Mouse (Mus musculus) forebrain, embryonic 15.5 days (tissue): Measurements from ENCODE around the gene Trappc10. TPM values are rescaled to one million over a fixed set of nuclear protein-coding genes. Genes with fewer than 3 reads are reported as not detected.

Source experiments
- ATAC-seq: fragments of 200-750 bp; cut with Nextera tagmentation; replicated peaks from 2 replicates; pipeline ENCODE4 v1.8.0; 2017; ENCODE audit warnings: mild to moderate bottlenecking, moderate TSS enrichment, moderate library complexity
- H3K27ac ChIP-seq: fragments of 300-500 bp; sonication (generic); replicated peaks from 2 replicates; pipeline ENCODE4 v1.5.1; 2015; ENCODE audit warnings: mild to moderate bottlenecking, inconsistent platforms
- H3K27me3 ChIP-seq: fragments of 300-500 bp; sonication (generic); 2 replicates; pipeline ENCODE4 v1.6.1; 2015; ENCODE audit warnings: inconsistent platforms
- H3K36me3 ChIP-seq: fragments of 300-500 bp; sonication (generic); 2 replicates; pipeline ENCODE4 v1.6.1; 2015; ENCODE audit warnings: mild to moderate bottlenecking, inconsistent platforms
- H3K4me1 ChIP-seq: fragments of 300-500 bp; sonication (generic); 2 replicates; pipeline ENCODE4 v1.6.1; 2015; ENCODE audit warnings: inconsistent platforms
- H3K4me2 ChIP-seq: fragments of 300-500 bp; sonication (generic); replicated peaks from 2 replicates; pipeline ENCODE4 v1.6.1; 2015; ENCODE audit warnings: mild to moderate bottlenecking, inconsistent platforms
- H3K4me3 ChIP-seq: fragments of 300-500 bp; sonication (generic); 2 replicates; pipeline ENCODE4 v1.5.1; 2015; ENCODE audit warnings: mild to moderate bottlenecking, inconsistent platforms
- H3K9ac ChIP-seq: fragments of 300-500 bp; sonication (generic); replicated peaks from 2 replicates; pipeline ENCODE4 v1.6.1; 2015; ENCODE audit warnings: mild to moderate bottlenecking, inconsistent platforms
- H3K9me3 ChIP-seq: fragments of 300-500 bp; sonication (generic); 2 replicates; pipeline ENCODE4 v1.6.1; 2016; ENCODE audit warnings: inconsistent platforms
- WGBS: fragments of 180-500 bp; shearing (Covaris S2); methylation state at CpG from one replicate; pipeline ENCODE4 v1.1.7; 2015; ENCODE audit warnings: mixed read lengths; 5-methylcytosine and 5-hydroxymethylcytosine counted together
- polyA plus RNA-seq: library from polyadenylated mRNA; unstranded; fragments of >200 nt; fragmentation: Nextera tagmentation; extraction: Ambion mirVana; gene quantifications from 2 replicates; pipeline ENCODE4 v1.2.1, GENCODE M21; 2015

The Trappc10 gene
- polyA plus RNA-seq, 1 experiment from 2014 or later = 27.2 TPM

DNA sequence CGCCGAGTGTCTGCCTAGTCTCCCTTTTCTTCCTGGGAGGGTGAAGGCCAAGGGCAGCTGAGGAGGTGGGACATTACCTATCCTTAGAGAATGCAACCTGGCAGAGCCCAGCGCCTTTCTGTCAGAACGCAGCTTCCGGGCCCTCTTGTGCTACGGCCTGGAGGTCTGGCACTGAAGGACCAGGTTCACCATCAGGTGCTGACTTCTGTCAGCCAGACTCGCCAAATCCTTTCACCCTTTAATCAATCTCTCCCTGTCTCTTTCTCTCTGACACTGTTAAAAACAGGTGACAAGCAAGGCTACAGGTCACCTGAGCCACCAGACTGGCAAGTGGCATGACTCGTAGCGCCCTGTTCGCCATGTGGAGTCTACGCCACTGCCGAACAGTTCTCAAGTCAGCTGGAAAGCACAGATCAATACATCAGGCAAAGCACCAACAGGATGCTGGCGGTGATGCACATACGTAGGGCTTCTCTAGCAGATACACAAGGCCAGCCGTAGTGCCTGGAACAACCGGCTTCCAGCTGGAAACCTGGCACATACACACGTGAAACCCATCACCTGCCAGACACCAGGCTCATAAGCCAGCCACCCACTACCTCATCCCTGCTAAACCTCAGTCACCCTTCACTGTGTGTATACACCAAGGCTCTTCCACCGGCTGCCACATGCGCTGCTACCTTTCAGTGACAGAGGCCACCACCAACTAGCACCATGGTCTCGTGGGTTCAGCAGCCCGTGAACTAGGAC lies 79.0 kb downstream of the Trappc10 start:
- H3K4me2 ChIP-seq = no peak overlapping the region
- WGBS = 91% methylated on average over 21 of the region's 21 CpGs
- H3K4me3 ChIP-seq = no peak overlapping the region
- H3K36me3 ChIP-seq = peaks cover 12% of the 10 kb centered on the region; the same call in 1 of the 2 replicates
- no peaks in the 10 kb centered on the region for H3K9me3 ChIP-seq
- no peaks in the 10 kb centered on the region for H3K27me3 ChIP-seq
- no peak overlapping the region for H3K9ac ChIP-seq
- H3K27ac ChIP-seq = no peak overlapping the region
- no peak for ATAC-seq
- peaks cover 24% of the 10 kb centered on the region for H3K4me1 ChIP-seq

DNA sequence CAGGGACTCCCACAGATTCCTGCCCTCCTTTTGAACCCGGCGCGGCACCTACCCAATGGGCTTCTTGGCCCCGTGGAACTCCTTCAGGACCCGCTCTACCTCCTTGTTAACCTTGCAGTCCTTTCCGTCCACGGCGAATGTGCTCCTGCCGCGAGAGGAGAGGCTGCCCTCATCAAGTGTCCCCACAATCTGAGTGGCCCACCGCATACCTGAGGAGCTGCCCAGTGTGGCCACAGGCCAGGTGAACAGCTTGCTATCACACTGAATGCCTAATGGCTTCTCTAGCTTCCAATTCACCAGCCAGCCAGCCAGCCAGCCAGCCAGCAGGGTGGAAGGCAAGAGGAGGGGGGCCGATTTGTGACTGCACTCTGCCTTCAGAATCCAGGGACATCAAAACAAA lies 79.7 kb downstream of the Trappc10 start:
- 91% methylated on average over 12 of the region's 12 CpGs for WGBS
- H3K4me2 ChIP-seq = no peak overlapping the region
- no peak overlapping the region for H3K4me3 ChIP-seq
- H3K9me3 ChIP-seq = no peaks in the 10 kb centered on the region
- no peaks in the 10 kb centered on the region for H3K27me3 ChIP-seq
- H3K27ac ChIP-seq = no peak overlapping the region
- ATAC-seq = no peak
- H3K4me1 ChIP-seq = peaks cover 21% of the 10 kb centered on the region
- peaks cover 12% of the 10 kb centered on the region; the same call in 1 of the 2 replicates for H3K36me3 ChIP-seq
- H3K9ac ChIP-seq = no peak overlapping the region

DNA sequence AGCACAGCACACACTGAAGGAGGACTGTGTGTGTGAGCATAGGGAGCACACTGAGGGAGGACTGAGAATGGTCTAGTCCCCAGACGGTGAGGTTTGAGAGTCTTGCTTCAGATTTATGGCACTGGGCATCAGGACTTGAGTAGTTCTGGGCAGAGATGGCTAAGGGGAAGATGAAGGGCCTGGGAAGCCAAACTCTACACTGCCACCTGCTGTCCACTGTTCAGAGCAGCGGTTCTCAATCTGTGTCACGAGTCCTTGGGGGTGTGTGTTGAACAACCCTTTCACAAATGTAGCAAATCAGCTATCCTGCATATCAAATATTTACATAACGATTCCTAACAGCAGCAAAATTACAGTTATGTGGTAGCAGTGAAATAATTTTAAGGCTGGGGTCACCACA lies 80.5 kb downstream of the Trappc10 start:
- H3K9ac ChIP-seq = no peak overlapping the region
- no peaks in the 10 kb centered on the region for H3K9me3 ChIP-seq
- H3K4me3 ChIP-seq = no peak overlapping the region
- 31% methylated on average over 4 of the region's 4 CpGs for WGBS
- H3K27me3 ChIP-seq = no peaks in the 10 kb centered on the region
- H3K36me3 ChIP-seq = peaks cover 12% of the 10 kb centered on the region; the same call in 1 of the 2 replicates
- H3K27ac ChIP-seq = no peak overlapping the region
- ATAC-seq = no peak
- peaks cover 25% of the 10 kb centered on the region for H3K4me1 ChIP-seq
- H3K4me2 ChIP-seq = no peak overlapping the region

DNA sequence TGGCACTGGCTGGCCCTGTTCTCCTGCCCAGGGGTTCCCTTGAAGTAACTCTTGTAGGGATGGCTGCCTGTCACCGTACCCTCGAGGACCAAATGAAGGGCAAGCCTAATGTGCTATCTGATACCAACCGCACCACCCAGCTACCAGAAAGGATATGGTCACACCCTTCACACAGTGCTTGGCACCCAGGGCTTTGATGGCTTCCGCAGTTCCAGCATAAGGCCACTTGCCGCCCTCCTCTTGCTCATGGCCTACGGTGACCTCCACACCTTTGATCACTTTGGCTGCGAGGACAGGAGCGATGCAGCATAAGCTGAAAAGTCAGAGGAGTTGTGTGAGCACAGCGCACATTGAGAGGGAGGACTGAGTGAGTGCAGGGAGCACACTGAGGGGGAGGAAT lies 81.2 kb downstream of the Trappc10 start:
- Histone ChIP-seq H3K4me2 (no peak overlapping the region), H3K9me3 (no peaks in the 10 kb centered on the region), H3K9ac (no peak overlapping the region), H3K4me3 (no peak overlapping the region), H3K27me3 (no peaks in the 10 kb centered on the region), H3K27ac (no peak overlapping the region), H3K36me3 (peaks cover 12% of the 10 kb centered on the region; the same call in 1 of the 2 replicates), H3K4me1 (peaks cover 18% of the 10 kb centered on the region)
- WGBS = 94% methylated on average over 9 of the region's 9 CpGs
- ATAC-seq = no peak

DNA sequence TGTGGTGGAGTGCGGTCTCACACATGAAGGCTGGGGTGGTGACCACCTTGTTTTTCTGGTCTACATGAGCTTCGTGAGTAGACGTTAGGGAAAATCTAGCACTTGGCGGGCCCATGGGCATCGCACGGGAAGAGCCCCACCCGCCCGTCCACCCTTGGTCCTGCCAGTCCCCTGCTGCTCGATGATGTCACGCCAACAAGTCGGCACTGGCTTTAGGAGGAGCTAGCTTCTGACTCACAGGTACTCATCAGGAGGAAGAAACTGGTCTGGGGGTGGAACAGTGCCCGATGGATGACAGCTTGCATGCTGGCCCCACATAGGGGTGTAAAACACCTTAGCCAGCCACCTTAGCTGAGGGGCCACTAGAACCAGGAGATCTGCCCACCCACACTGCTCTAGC lies 81.8 kb downstream of the Trappc10 start:
- no peak overlapping the region for H3K4me3 ChIP-seq
- WGBS = 95% methylated on average over 12 of the region's 12 CpGs
- ATAC-seq = no peak
- no peak overlapping the region for H3K9ac ChIP-seq
- no peaks in the 10 kb centered on the region for H3K9me3 ChIP-seq
- H3K27ac ChIP-seq = no peak overlapping the region
- no peak overlapping the region for H3K4me2 ChIP-seq
- peaks cover 12% of the 10 kb centered on the region; the same call in 1 of the 2 replicates for H3K36me3 ChIP-seq
- H3K27me3 ChIP-seq = no peaks in the 10 kb centered on the region
- peaks cover 14% of the 10 kb centered on the region for H3K4me1 ChIP-seq

DNA sequence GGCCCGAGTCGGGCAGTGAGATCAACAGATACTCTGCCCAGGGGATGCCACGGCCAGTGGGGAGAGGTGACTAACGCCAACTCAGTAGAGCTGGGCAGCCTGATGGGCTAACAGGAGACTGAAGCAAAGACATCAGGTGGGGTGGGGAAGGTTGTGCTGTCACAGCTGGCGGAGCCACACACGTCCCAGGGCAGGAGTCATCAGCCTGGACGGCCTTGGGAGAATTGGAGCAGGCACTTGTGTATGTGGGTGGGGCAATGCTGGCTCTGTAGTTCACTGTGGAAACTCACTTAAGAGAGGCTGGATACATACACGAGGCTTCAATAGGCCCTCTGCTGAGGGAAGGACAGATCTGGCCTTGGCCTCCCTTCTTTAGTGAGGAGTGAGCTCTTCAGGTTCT lies 83.3 kb downstream of the Trappc10 start:
- no peak overlapping the region for H3K9ac ChIP-seq
- H3K27me3 ChIP-seq = no peaks in the 10 kb centered on the region
- no peak for ATAC-seq
- no peak overlapping the region for H3K4me3 ChIP-seq
- 83% methylated on average over 8 of the region's 8 CpGs for WGBS
- H3K27ac ChIP-seq = no peak overlapping the region
- H3K4me2 ChIP-seq = no peak overlapping the region
- peaks cover 12% of the 10 kb centered on the region; the same call in 1 of the 2 replicates for H3K36me3 ChIP-seq
- H3K9me3 ChIP-seq = no peaks in the 10 kb centered on the region
- peaks cover 9% of the 10 kb centered on the region for H3K4me1 ChIP-seq

DNA sequence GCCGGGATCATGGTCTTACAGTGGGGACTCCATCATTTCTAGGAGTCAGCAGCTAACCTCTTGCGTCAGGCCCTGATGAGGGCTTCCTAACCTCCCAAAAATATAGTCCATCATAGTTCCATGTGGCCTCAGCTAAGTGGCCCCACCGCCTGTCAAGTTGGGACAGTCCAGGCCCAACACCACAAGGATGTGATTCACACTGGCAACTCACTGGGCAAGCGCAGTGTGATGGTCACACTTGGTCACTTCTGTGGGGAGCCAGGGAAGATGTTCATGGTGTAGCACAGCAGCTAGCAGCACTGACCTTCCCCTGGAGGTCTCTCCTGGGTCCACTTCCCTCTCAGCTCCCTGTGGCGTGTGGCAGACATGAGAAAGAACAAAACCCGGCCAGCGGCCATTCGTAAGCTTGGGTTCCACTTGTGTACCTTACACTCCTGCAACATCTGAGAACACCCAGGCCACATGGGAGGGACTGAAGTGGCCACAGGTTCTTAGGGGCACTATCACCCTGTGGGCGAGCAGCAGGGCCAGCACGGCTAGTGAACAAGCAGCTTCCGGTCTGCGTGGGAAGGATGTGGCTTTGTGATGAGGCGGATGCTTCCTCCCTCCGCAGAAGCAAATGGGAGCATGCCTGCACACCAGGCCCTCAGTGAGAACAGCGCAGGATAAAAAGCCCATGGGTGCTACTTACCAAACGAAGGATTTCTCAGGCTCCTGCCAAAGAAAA lies 83.9 kb downstream of the Trappc10 start:
- Histone ChIP-seq H3K9me3 (no peaks in the 10 kb centered on the region), H3K4me2 (no peak overlapping the region), H3K9ac (no peak overlapping the region), H3K36me3 (peaks cover 12% of the 10 kb centered on the region; the same call in 1 of the 2 replicates), H3K4me3 (no peak overlapping the region), H3K4me1 (peaks cover 9% of the 10 kb centered on the region), H3K27ac (no peak overlapping the region), H3K27me3 (no peaks in the 10 kb centered on the region)
- ATAC-seq = 0 out of 2 replicates have a peak, but pooled peaks have one; percentile 11
- 88% methylated on average over 16 of the region's 16 CpGs for WGBS

DNA sequence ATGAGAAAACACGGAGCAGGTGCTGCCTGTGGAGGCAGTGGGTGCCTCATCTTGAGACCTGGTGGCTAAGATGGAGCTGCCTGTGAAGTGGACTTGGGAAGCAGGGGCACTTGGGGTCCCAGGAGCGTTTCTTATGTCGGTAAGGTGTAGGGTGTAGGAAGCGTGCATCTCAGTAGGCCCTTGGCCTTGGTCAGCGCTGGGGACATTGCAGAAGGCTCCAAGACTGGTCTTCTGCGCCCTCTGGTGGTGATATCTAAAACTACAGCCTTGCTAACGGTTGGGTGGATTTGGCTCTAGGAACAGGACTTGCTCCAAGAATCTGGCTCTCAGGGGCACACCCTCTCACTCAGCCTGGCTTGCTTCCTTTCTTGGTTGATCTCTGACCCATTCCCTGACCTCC lies 84.5 kb downstream of the Trappc10 start:
- no peak overlapping the region for H3K27ac ChIP-seq
- WGBS = 4% methylated on average over 7 of the region's 7 CpGs
- peaks cover 12% of the 10 kb centered on the region; the same call in 1 of the 2 replicates for H3K36me3 ChIP-seq

DNA sequence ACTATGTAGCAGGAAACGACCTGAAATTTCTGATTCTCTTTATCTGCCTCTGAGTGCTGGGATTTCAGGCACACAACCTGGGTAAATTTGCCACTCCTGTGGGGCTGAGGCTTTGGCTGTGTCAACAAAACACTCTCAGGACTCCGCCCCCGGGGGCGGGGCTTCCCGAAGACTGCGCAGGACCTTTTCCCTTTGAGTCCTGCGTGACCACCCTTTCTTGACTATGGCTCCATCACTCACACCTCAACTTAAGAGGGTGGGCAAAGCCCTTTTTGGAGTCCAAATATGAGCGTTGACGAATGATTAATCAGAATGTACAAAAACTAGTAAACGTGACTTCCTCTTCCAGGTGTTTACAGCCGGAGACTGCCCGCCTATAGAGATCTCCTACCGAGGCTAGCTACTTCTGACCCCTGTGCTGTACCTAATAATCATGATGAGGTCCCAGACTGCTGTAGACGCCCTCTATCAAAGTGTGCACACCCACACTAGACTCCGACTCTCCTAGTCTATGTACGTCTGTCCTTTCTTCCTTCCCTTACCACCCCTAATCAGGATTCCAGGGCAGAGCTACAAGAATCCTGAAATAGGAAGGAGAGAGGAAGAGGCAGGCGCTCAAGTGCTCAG lies 85.1 kb downstream of the Trappc10 start:
- Histone ChIP-seq H3K36me3 (peaks cover 12% of the 10 kb centered on the region; the same call in 1 of the 2 replicates), H3K4me2 (peak overlapping the region; percentile 36), H3K9me3 (no peaks in the 10 kb centered on the region), H3K27ac (no peak overlapping the region), H3K9ac (no peak overlapping the region), H3K4me1 (peaks cover 9% of the 10 kb centered on the region), H3K4me3 (0 out of 2 replicates have a peak overlapping the region, but pooled peaks have one; percentile 8), H3K27me3 (no peaks in the 10 kb centered on the region)
- peak; percentile 12 for ATAC-seq
- 15% methylated on average over 17 of the region's 17 CpGs for WGBS

More for the DNA sequence above, 84.5 kb downstream of the Trappc10 start:
- H3K27me3 ChIP-seq = no peaks in the 10 kb centered on the region
- H3K4me1 ChIP-seq = peaks cover 9% of the 10 kb centered on the region
- H3K4me3 ChIP-seq = no peak overlapping the region
- H3K9ac ChIP-seq = no peak overlapping the region
- peak; percentile 82 for ATAC-seq
- no peaks in the 10 kb centered on the region for H3K9me3 ChIP-seq
- peak overlapping the region; percentile 36 for H3K4me2 ChIP-seq

DNA sequence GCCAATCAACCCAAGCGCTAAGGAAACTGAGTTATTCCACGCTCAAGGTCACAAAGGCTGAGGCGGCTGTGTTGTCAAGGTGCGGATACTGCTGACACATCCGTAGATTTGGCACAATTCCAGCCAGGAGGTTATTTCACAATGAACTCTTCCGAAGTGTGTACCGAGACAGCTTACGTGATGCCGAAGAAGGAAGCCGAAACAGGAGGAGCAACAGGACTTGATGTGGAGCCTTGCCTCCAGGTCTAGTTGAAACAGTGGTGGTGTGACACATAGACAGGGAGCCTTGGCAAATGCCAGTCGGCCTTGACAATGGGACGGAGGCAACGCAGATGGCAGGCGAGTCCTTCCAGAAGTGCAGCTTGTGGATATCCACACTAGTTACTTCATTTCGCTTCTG lies 86.4 kb downstream of the Trappc10 start:
- WGBS = 82% methylated on average over 15 of the region's 15 CpGs
- Histone ChIP-seq H3K4me2 (no peak overlapping the region), H3K4me3 (no peak overlapping the region), H3K27ac (no peak overlapping the region), H3K9ac (no peak overlapping the region), H3K36me3 (peaks cover 7% of the 10 kb centered on the region; the same call in 1 of the 2 replicates), H3K4me1 (peaks cover 9% of the 10 kb centered on the region), H3K9me3 (no peaks in the 10 kb centered on the region), H3K27me3 (no peaks in the 10 kb centered on the region)
- no peak for ATAC-seq

DNA sequence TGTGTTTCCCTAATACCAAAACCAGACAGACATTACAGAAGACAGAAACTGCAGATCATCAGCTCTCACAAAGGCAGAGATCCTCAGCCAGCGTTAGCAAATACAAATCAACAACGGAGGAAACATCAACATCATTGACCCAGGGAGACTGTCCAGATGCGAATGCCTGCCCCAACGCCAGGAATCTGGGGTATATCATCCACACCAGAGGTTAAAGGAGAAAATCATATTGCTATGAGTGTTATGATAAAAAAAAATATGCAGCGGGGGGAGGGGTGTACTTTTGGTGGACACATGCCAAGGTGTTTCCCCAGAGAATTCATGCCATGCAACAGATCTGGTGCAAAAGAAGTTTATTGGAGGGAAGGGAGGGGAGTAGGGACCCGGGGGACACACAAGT lies 87.5 kb downstream of the Trappc10 start:
- H3K27ac ChIP-seq = no peak overlapping the region
- H3K9me3 ChIP-seq = no peaks in the 10 kb centered on the region
- ATAC-seq = no peak
- H3K9ac ChIP-seq = no peak overlapping the region
- H3K4me3 ChIP-seq = no peak overlapping the region
- WGBS = 81% methylated on average over 6 of the region's 6 CpGs
- H3K27me3 ChIP-seq = no peaks in the 10 kb centered on the region
- H3K4me1 ChIP-seq = peaks cover 9% of the 10 kb centered on the region
- H3K4me2 ChIP-seq = no peak overlapping the region
- no peaks in the 10 kb centered on the region for H3K36me3 ChIP-seq
